Mouse (Mus musculus): ENCODE measurements at regions not wholly inside any gene's neighbourhood (a gene's known extent, or its start where the extent isn't known, plus 50 kb on each side); places are given as distances from the start of the nearest gene placed in this dataset.

GRCm38 (mm10) chr7:90058636-90059035 lies 71.4 kb upstream of the Picalm start:
- in situ Hi-C loops (cut with MboI; ENCODE audit: unreplicated experiment in 2 of 2) = loop anchor here (5.0 kb wide), 2 partner anchors 36 to 74 kb away; partner anchors contain the start of gene Picalm (in 1 of the 2)

GRCm38 (mm10) chr7:90059249-90059628 lies 70.8 kb upstream of the Picalm start:
- in situ Hi-C loops (cut with MboI; ENCODE audit: unreplicated experiment in 2 of 2) = loop anchor here (5.0 kb wide), 2 partner anchors 37 to 73 kb away; partner anchors contain the start of gene Picalm (in 1 of the 2)

DNA sequence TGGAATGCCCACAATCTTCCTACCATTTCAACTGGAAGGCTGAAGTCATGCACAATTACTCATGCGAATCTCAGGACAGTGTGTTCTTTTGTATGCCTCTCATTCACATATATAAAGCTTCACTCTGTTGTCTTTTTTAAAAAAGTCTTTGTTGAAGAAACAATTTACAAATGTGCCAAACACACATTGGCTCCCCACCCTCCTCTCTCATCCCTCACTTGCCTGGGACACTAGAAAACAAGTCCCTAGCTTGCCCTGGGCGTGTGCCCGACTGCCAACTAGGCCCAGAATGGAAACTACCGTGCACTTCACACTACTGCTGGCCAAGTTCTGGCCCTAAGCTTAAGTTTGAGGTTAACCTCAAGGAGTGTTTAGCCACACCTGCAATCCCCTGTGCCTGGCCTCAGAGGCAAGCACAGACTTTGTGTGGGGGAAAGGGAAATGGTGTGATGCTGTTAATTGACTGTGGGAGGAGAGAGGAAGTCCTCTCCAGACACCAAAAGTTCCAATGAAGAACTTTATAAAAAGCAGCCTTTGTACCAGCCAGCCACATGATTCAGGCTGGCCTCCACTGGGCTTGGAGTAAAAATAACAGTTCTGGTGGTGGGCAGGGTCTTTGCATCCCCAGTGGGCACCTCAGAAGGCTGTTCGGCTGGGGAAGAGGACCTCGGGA lies 70.2 kb upstream of the Picalm start:
- in situ Hi-C loops (cut with MboI; ENCODE audit: unreplicated experiment in 2 of 2) = loop anchor here (5.0 kb wide), 2 partner anchors 37 to 73 kb away; partner anchors contain the start of gene Picalm (in 1 of the 2)

GRCm38 (mm10) chr7:90060343-90061175 lies 69.5 kb upstream of the Picalm start:
- in situ Hi-C loops (cut with MboI; ENCODE audit: unreplicated experiment in 2 of 2) = no loop called here

- in situ Hi-C loops (cut with MboI; ENCODE audit: unreplicated experiment in 2 of 2) = no loop called here
These were observed 68.3 kb upstream of the Picalm start for GRCm38 (mm10) chr7:90061701-90062100.

DNA sequence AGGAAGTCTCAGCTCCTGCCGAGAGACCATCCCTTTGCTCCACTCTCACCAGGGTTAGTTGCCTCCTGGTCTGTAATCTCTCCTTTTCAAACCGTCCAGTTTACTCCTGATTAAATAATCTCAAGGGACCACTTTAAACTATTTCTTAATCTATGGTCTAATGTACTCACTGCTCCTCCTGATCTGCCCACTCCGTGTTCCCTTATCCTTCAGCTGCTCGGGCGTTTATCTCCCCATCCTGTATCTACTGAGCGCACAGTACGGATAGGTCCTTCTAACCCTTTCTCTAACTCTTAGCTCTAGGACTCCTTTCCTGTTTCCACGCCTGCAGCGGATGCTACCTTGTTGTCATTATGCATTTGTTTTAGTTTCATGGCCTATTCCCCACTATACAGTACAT lies 67.1 kb upstream of the Picalm start:
- in situ Hi-C loops (cut with MboI; ENCODE audit: unreplicated experiment in 2 of 2) = no loop called here

- in situ Hi-C loops (cut with MboI; ENCODE audit: unreplicated experiment in 2 of 2) = no loop called here
These were observed 65.8 kb upstream of the Picalm start for GRCm38 (mm10) chr7:90064198-90064597.

DNA sequence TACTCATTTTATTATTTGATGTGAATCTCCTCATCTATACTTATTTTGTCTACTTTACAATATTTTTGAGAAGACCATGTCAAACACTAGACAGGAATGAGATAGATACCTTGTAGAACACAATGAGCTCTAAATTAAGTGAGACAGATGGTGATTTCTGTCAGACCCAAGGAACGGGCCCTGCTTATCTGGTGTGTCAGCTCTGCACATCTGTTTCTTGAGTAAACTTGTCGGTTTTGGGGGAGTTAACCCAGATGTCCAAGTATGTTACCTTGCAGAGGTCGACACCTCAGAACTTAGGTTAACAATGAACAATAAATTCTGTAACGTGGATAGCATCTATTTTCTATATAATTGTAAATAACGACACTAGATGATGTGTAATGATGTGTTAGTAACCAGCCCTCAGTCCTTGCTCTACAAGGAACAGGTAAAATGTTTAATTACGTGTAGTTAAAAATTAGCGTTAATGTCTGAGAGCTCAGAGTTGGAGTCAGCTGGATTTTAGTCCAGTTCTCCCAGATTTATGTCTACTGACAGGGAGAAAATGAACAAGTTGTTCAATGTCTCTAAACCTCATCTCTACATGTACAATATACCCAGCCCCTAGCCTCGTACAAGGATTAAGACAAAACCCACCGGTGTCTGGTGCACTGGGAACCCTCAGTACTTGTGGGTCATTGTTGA lies 64.6 kb upstream of the Picalm start:
- in situ Hi-C loops (cut with MboI; ENCODE audit: unreplicated experiment in 2 of 2) = no loop called here

DNA sequence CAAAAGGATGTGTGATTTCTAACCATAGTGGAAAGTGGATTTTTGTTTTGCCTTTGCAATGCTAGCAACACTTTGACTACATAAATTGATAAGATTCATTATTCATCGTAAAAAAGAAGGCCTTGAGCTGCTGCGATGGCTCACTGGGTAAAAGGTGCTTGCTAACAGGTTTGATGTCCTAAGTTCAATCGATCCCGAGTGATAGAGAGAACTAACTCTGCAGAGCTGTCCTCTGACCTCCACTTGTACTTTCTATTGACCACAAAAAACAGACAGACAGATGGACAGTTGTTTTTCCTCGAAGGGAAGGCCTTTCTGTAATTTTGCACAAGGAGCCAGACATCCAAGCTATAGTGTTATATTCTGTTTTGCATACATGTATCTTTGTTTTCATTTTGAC lies 63.7 kb upstream of the Picalm start:
- in situ Hi-C loops (cut with MboI; ENCODE audit: unreplicated experiment in 2 of 2) = no loop called here

DNA sequence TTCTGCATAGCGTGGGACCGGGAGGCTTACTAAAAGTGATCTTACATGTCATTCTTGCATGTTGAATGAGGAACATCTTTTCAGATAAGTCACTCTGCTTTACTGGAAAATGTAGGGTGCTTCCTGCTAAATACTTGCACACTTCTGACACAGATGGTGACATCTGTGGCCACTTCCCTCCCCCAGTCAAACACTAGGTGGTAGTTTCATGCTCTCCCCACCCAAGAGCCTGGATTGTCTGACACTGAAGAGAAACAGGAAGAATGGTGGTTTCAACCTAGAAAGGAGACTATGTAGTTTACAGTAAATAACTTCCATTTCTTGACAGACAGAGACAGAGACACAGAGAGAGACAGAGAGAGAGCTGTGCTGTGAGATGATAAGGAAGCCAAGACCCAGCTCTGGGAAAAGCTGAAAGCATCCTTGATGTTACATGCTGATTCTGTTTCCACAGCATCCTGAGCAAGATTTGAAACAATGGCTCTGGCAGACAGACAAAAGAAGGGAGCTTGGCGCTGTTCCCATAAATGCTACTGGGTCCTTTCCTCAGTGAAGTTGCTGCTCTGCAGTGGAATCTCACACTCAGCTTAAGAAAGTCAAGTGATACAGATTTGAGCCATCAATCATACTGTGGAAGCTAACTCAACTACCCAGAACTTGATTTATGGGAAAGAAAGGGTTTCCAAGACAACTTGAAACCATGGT lies 61.9 kb upstream of the Picalm start:
- in situ Hi-C loops (cut with MboI; ENCODE audit: unreplicated experiment in 2 of 2) = no loop called here

DNA sequence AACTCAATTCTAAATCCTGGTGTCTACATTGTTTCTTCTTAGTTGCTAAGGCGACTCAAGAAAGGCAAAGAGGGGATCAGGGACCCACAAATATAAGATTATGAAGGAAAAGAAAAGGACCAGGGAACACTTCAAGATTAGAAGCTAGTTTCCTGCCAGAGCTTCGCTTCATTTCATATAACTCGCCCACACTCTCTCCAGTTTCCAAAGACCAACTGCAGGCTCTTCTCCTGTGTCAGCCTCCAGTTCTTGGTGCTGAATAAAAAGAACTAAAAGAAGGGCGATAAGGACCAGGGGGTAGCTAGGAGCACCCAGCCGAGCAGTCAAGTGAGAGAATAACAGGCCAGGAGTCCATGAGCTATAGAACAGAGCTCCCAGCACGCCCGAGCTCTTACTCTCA lies 59.7 kb upstream of the Picalm start:
- in situ Hi-C loops (cut with MboI; ENCODE audit: unreplicated experiment in 2 of 2) = no loop called here

DNA sequence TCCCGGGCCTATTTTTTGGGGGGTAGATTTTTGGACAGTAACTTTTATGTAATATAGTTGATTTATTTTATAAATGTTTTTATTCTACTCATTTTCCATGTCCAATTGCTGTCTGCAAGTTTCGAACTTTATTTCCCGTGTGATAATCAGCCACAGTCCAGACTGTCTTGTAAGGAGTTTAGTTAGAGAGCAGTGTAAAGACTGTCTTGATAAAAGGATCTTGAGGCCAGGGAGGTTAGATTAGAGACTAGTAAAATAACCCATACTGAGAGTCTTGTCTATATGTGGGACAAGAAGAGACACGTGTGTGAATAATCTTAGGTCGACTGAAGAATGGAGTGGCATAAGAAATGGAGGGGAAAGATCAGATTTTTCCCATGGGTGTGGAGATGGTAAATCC lies 56.1 kb upstream of the Picalm start:
- in situ Hi-C loops (cut with MboI; ENCODE audit: unreplicated experiment in 2 of 2) = no loop called here

GRCm38 (mm10) chr7:90074592-90074991 lies 55.4 kb upstream of the Picalm start:
- in situ Hi-C loops (cut with MboI; ENCODE audit: unreplicated experiment in 2 of 2) = no loop called here

GRCm38 (mm10) chr7:90077565-90077964 lies 52.4 kb upstream of the Picalm start:
- in situ Hi-C loops (cut with MboI; ENCODE audit: unreplicated experiment in 2 of 2) = loop anchor here (5.0 kb wide), 1 partner anchor 40 kb away; no protein-coding TSS in a partner anchor

DNA sequence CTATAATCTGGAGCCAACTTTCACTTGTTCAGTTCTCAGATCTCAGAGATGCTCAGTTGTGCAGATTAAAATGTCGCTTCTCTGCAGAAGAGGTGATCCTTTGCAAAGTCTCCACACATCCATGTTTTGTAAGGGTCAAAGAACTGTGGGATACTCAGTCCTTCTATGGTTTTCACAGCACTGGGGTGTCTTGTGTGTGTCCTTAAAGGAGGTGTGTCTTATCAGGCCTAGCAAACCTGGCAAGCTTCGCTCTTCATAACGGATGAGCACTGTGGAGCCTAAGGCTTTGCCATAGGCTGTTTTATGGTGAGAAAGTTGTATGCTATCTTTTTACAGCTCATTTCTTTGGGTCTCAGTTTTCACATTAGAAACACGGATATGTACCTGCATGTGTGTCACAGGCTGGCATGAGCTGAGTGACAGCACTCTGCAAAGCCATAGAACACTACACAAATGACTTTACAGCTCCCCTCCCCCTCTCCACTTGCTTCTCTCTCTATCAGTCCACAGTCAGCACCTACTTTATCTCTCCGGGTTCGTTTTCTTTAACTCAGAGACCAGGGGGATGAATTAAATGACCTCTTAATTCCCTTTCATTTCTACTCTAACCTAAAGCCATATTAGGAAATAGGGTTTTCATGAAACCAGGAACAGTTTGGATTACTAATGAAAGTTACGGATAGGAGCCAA lies 49.8 kb upstream of the Picalm start:
- in situ Hi-C loops (cut with MboI; ENCODE audit: unreplicated experiment in 2 of 2) = no loop called here
